Mouse (Mus musculus) c-Kit-negative CD71-positive TER-119-positive erythroid progenitor cells, embryonic 14.5 days (primary cell): ENCODE measurements around the gene Olfr435.
"Not testable (repeated sequence)": the region's sequence is repeated elsewhere in the genome, so short reads cannot be mapped to it uniquely, and the experiment has no call there.

ENCODE experiments used
- DNase-seq: peaks from one replicate; pipeline ENCODE4 v3.0.0-alpha.2; 2013; ENCODE audit warnings: low read depth, low spot score

Gene Olfr435

DNA sequence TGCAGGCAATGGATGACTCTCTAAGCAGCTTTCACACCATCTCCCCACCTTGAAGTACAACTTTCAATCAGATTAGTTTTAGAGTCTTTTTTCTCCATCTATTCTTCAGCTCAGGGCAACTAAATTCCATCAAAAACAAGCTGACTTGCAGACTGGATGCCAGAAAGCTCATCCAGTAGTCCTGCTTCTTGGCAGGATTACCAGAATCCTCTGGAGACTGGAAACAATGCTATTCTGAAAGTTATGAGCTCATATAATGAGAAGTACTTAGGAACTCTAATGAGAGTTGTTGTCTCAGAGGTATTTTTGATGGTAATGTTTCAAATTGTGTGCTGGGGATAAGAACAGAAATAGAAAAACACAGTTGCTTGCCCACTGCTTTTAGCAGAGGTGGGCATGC is at the start of gene Olfr435:
Gene Olfr435, plus strand, starts transcription at position 366 of the 400 bp plus-strand sequence.
- no peak for DNase-seq

DNA sequence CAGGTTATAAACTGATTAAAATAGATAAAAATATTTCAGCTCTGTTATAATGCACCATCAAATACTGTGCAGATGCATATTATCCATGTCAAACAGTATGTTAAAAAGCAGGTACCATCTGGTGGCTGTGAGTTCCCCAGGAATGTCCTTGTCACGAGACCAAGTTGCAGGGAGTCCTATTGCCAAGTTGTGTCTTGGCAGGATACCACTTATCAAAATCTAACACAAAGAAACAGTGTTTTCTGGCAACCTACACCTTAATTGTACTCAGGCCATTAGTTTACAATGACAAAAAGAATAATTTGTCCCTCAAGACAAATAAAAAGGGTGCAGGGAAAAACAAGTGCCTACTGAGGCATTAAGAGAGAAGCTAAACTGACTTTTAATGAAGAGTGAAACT is 37.4 kb upstream of the Olfr435 start:
- DNase-seq: no peak

DNA sequence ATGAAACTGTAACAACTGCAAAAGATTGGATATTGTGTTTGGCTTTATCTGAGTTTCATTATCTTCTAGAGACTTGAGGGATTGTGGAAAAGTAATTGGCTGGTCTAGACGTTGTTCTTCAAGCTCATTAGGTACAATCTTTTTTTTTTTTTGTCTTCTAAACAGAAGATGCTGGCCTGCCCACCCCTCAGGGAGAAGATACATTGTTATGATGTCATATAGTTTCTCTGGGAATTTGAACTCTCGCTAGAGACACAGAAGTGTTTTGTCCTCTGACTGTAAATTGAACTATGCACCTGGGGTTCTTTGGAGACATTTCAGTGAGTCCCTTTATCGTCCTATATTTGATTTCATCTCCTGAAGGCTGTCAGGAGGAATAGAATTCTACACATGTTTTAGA is 34.0 kb upstream of the Olfr435 start, which contains the start of gene Olfr437:
Gene Olfr437, plus strand, starts transcription at position 301 of the 400 bp plus-strand sequence.
- no peak for DNase-seq

DNA sequence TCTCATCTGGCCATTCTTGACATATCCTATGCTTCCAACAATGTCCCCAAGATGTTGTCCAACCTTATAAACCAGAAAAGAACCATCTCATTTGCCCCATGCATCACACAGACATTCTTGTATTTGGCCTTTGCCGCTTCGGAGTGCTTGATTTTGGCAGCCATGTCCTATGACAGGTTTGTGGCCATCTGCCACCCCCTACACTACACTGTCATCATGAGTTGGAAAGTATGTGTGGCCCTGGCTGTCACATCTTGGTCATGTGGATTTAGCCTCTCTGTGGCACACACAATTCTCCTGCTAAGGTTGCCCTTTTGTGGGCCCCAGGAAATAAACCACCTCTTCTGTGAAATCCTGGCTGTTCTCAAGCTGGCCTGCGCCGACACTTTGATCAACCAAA is 29.7 kb upstream of the Olfr435 start:
- DNase-seq: no peak

DNA sequence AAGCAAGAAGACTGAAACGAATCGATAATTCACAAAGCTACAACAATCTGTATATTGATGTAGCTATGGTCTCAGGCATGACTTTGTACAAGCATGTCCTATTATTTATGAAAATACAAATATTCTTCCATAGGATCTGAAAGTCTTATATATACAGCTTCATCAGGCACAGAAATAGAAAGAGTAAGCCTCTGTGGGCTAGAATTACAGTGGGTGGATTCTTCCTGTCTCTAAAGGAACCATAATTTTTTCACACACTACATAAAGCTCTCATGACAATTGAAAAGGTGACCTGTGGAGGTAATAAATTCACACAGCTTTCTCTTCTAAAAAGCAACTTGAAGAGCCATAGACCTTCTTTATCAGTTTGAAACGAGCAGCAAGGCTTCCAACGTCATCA is 25.1 kb upstream of the Olfr435 start, which contains the start of gene Olfr13:
Gene Olfr13, plus strand, starts transcription at position 301 of the 400 bp plus-strand sequence.
- no peak for DNase-seq

DNA sequence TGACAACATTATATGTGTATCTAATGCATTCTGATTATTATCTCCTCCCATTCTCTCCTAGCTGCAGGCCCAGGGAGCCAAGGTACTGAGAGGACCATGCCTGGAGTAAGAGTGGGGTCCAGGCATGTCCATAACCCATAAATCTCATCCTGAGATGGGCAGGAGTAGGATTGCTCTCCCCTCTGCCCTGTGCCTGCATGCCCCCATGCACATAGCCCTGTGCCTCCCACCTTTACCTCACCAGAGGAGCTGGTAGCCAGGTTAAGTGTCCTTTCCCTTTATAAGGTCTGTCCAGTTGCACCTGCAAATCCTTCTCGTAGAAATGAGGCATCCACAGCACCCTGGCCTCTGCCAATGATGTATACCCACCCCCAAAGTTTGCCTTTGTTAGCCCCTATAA is 18.8 kb upstream of the Olfr435 start:
- no peak for DNase-seq

DNA sequence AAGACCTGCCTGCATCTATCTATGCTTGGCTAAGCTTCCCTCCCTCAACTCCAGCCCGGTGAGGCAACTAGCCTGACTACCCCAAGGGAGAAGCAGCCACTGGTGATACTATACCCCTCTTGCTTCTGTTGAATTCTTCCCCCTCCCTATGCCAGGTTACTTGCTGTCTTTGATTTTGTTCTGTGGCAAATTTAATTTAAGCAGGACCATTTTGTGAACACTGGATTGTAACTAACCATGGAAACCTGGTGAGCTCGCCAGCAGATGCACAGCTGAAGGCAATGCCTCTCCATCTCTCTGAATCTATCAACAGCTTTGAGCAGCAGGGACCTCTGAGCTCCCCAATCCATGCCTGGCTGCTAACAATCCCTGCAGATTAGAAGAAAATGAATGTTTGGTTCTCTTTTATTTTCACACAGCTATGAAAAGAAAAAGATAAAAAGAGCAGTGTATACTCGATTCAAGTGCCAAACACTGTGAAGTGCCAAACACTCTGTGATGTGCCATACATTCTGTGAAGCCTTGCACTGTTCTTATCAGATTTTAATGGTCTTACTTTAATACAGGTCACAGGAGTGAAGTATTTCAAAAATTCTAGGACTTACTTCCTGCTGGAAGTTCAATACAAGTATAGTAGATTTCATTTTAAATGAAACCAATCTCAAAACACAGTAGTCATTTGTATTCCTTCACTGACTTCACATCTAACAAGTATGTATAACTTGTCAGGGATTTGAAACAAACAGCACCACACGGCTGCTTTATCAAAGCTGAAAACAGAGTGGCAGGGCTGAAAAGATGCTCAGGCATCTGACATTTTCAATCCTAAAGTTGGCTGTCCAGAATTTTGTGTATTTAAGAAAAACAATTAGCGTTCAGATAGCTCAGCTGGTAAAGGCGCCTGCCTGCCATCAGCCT is 18.1 kb upstream of the Olfr435 start:
- no peak for DNase-seq

DNA sequence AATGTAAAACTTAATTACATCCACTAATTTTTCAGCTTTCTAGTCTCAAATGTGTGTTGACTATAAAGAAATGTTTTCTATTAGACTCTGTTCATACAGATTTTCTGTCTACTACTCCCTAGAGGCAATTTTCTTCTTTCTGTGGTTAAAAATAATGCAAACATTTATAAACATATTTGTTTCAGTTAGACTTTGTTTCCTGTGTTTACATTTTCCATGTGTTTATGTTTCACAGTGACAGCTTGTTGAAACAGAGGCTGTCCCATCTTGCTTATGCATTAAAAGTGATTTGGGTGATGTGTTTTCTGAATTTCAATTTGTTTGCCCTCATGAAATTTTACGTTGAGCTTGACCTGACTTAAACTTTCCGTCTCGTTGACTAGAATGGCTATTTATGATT is 6.0 kb upstream of the Olfr435 start:
- no peak for DNase-seq

DNA sequence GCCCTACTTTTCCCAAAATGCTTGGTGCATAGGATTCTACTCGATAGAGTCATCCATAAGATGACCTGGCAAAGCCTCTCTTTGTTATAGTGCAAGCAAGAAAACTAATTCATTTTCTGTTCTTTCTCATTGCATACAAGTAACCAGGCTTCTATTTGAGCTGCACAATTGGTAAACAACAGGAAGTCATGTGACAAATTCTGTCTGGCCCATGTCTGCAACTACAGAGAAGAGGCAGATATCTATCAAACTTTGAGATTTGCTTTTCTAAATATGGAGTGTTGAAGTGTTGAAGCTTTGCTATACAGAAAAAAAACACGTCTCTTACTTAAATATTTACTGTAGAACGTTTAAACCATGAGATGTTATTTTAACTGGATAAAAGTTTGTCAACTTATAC is 1.1 kb downstream of the Olfr435 start:
- no peak for DNase-seq

DNA sequence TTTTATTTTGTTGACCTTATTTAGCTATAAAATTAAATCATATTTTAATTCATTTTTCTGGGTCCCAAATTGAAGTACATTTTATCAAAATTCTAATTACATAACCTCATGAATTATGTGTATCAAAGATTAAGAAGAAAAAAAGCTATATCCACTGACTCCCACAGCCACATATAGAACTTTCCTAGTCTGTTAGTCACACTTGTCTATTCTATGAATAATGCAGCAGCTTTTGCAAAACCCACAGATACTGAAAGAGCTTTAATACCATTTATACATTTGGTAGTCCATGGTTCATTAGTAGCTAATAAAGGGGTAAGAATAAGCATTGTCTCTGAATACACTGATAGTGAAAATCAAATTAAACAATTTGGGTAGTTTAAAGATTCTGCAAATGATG is 5.8 kb downstream of the Olfr435 start:
- no peak for DNase-seq

DNA sequence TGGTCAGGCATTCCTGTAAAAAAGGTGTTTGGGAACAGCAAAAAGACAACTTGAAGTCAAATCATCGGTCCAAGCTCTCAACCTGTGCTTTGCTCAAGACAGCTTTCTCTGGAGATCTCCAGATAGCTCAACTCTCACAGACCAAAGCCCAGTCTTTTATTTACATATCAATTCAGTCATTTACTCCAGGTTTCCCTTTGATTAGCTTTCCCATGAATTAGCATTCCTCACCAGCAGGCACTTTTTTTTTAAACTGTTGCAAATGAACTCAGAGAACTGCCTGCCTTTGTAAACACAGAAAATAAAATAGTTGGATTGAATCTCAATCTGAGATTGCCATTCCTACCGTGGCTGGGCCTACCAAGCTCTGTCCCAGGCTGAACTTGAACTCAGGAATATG is 8.4 kb downstream of the Olfr435 start:
- DNase-seq: no peak

DNA sequence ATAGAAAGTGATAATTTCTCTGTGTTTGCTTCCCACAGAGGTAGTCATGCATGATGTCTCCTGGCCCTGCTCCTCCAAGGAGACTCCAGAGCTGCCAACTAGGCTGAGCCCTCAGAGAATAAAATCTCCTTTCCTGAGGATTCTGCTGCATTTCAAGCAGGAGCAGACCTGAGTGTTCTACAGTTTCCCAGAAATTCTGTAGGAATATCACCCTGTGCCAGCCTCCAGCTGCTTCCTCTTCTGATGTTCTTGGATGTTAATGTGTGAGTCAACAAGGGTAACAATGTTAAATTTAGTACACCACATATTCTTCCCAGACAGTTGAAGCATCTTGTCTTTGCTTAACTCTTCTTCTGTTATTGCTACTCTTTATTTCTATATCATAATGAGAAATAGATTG is 15.9 kb downstream of the Olfr435 start, which contains the start of gene Olfr434:
Gene Olfr434, plus strand, starts transcription at position 149 of the 400 bp plus-strand sequence.
- DNase-seq: not testable (repeated sequence)

DNA sequence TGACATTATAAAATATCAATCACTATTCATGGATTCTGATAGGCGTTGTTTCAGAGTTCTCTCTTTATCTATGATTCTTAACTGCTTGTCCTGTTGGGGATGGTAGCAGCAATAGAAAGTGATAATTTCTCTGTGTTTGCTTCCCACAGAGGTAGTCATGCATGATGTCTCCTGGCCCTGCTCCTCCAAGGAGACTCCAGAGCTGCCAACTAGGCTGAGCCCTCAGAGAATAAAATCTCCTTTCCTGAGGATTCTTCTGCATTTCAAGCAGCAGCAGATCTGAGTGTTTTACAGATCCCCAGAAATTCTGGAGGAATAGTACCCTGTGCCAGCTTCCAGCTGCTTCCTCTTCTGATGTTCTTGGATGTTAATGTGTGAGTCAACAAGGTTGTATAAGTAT is 34.3 kb downstream of the Olfr435 start, which contains the start of gene Olfr47:
Gene Olfr47, plus strand, starts transcription at position 275 of the 400 bp plus-strand sequence.
- DNase-seq: not testable (repeated sequence)

DNA sequence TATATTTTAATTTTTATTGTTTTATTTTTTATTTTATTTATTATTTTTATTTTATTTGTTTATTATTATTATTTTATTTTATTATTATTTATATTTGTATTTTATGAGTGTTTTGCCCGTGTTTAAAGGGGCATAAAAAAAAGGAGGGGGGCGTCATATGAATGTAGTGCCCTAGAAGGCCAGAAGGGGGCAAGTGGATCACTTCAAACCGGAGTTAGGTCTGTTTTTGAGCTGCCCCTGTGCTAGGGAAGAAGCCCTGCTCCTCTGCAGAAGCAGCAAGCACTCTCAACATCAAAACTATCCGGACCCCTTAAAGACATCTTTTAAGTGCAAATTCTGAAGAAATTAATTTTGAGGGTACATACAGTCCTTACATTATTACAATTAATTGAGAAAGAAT is 45.1 kb downstream of the Olfr435 start:
- no peak for DNase-seq

DNA sequence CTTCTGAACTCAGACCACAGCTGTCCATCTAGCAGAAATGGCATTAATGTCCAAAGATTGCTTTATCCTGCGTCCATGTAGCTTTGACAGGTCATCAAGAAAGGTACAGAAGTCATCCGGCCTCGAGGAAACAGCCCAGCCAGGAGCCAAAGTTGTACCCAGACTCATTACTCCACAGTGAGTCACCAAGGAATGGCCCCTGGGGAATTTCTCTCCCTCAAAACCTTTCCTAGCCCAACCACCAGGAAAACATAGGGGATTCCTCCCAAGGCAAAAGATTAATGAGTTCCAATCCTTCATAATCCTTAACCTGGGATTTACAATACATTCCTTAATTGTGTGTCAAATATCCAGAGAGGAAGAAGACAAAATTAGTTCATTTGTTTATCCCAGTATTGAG is 50.5 kb downstream of the Olfr435 start:
- no peak for DNase-seq

DNA sequence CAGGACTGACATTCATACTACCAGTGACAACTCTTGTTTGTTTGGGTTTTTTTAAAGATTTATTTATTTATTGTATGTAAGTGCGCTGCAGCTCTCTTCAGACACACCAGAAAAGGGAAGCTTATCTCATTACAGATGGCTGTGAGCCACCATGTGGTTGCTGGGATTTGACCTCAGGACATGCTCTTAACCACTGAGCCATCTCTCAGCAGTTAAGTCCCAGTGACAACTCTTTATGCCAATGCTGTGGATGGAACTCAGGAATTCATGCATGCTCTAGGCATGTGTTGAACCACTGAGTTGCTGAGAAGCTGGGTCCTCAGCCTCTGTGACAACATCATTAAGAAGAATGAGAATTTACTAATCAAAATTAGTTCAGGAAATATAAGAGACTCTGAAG is 56.0 kb downstream of the Olfr435 start:
- no peak for DNase-seq
